Comparison of ENCODE assay signal across 13 mouse cellular contexts in genomic region chr17:29056207-29056606, GRCm38 (mm10). TPM values are rescaled to one million over a fixed set of nuclear protein-coding genes. Genes with fewer than 3 reads are reported as not detected.
DNase-seq lines count a peak whose midpoint lies in the region; ATAC-seq and TF ChIP-seq lines count a peak whose summit lies in the region.
"Had no signal": no experiment of that assay in that cellular context is flagged by ENCODE, and none has a peak within 500 bp of the region (broad histone marks: within the 10 kb centered on the region; RNA-seq: fewer than 3 reads in every experiment).

No protein-coding gene starts in this region.

- H3K4me1 ChIP-seq in heart, embryonic 12.5 days (replicated peaks): peaks cover 45% of the 10 kb centered on the region
- peaks cover 28% of the 10 kb centered on the region for H3K4me1 ChIP-seq in kidney, embryonic 14.5 days (ENCODE audit: control insufficient read depth, insufficient read depth, low read length)
- peaks cover 16 to 43% of the 10 kb centered on the region in 2 experiments for H3K4me1 ChIP-seq in ES-E14 (ENCODE audit: control insufficient read depth in 2 of 2, insufficient read depth in 2 of 2, low read length in 2 of 2, poor library complexity in 1 of 2)
- peaks cover 29% of the 10 kb centered on the region for H3K4me1 ChIP-seq in limb, embryonic 12.5 days (replicated peaks)

- no peaks in the 10 kb centered on the region for H3K36me3 ChIP-seq in heart, embryonic 12.5 days
- H3K36me3 ChIP-seq in kidney, embryonic 14.5 days (ENCODE audit: control insufficient read depth, insufficient read depth, low read length): no peaks in the 10 kb centered on the region
- 0 out of 2 replicates have a peak, but pooled peaks cover 2% of the 10 kb centered on the region for H3K36me3 ChIP-seq in ES-E14 (ENCODE audit: control insufficient read depth, insufficient read depth, low read length, poor library complexity, severe bottlenecking)
- peaks cover 3% of the 10 kb centered on the region; the same call in 1 of the 2 replicates for H3K36me3 ChIP-seq in limb, embryonic 12.5 days
- H3K36me3 ChIP-seq: midbrain, embryonic 15.5 days had no signal

- ATAC-seq in heart, embryonic 12.5 days (ENCODE audit: insufficient number of reproducible peaks, low FRiP score): no peak
- ATAC-seq in kidney, embryonic 14.5 days (ENCODE audit: low FRiP score, low TSS enrichment): peak; percentile 61
- ATAC-seq in limb, embryonic 12.5 days (ENCODE audit: insufficient number of reproducible peaks, insufficient read depth, low FRiP score, low TSS enrichment, low read depth): peak; percentile 49; the same call in 1 of the 2 replicates
- ATAC-seq: Patski had no signal

- H3K4me3 ChIP-seq in heart, embryonic 12.5 days: no peak overlapping the region
- no peak overlapping the region for H3K4me3 ChIP-seq in kidney, embryonic 14.5 days (ENCODE audit: low read length)
- H3K4me3 ChIP-seq in ES-E14 (ENCODE audit: insufficient read depth in 1 of 2, low read depth in 1 of 2, low read length in 2 of 2, poor library complexity in 1 of 2, severe bottlenecking in 1 of 2): peak overlapping the region; percentile 5 to 37; a peak in 2 of 4 replicates
- H3K4me3 ChIP-seq in limb, embryonic 12.5 days (replicated peaks): no peak overlapping the region
- H3K4me3 ChIP-seq: midbrain, embryonic 15.5 days had no signal

- WGBS in heart, embryonic 12.5 days: 32% methylated on average over 7 of the region's 7 CpGs
- 8% methylated on average over 7 of the region's 7 CpGs for WGBS in kidney, embryonic 14.5 days
- 7% methylated on average over 7 of the region's 7 CpGs for WGBS in limb, embryonic 12.5 days

- H3K27ac ChIP-seq in heart, embryonic 12.5 days (ENCODE audit: poor library complexity, severe bottlenecking): no peak overlapping the region
- H3K27ac ChIP-seq in kidney, embryonic 14.5 days (ENCODE audit: low read depth, low read length): peak overlapping the region; percentile 52; the same call in 1 of the 2 replicates
- peak overlapping the region; percentile 88 for H3K27ac ChIP-seq in ES-E14 (ENCODE audit: insufficient read depth, low read depth, low read length, poor library complexity, severe bottlenecking)
- H3K27ac ChIP-seq in limb, embryonic 12.5 days: peak overlapping the region; percentile 77
- H3K27ac ChIP-seq: midbrain, embryonic 15.5 days had no signal

- in situ Hi-C loops in ES-E14 (cut with MboI; ENCODE audit: low sequenced_read_pairs in 2 of 2, unreplicated experiment in 2 of 2): no loop called here

- H3K9me3 ChIP-seq in heart, embryonic 12.5 days (replicated peaks): no peaks in the 10 kb centered on the region
- H3K9me3 ChIP-seq in kidney, embryonic 14.5 days (ENCODE audit: control insufficient read depth, low read length): no peaks in the 10 kb centered on the region
- H3K9me3 ChIP-seq in ES-E14 (ENCODE audit: control insufficient read depth, insufficient read depth, low read depth, low read length): no peaks in the 10 kb centered on the region
- H3K9me3 ChIP-seq in limb, embryonic 12.5 days: no peaks in the 10 kb centered on the region
- H3K9me3 ChIP-seq: midbrain, embryonic 15.5 days had no signal

- no peaks in the 10 kb centered on the region for H3K27me3 ChIP-seq in heart, embryonic 12.5 days (replicated peaks)
- no peaks in the 10 kb centered on the region for H3K27me3 ChIP-seq in kidney, embryonic 14.5 days (ENCODE audit: control insufficient read depth, insufficient read depth, low read length)
- no peaks in the 10 kb centered on the region for H3K27me3 ChIP-seq in limb, embryonic 12.5 days
- H3K27me3 ChIP-seq: midbrain, embryonic 15.5 days; Patski had no signal

- DNase-seq in heart, postnatal 4 days: no peak
- DNase-seq in kidney, postnatal 14 days: no peak
- DNase-seq in ES-E14 (ENCODE audit: low read depth, low spot score): no peak
- no peak for DNase-seq in embryo, embryonic 9.5 days (ENCODE audit: extremely low spot score)
- no peak for DNase-seq in adrenal gland, adult (ENCODE audit: inconsistent age in 2 of 2, low spot score in 1 of 2)
- DNase-seq: adrenal gland, adult 2 months; layer of hippocampus, adult 9-11 months; right cerebral cortex, postnatal 14 days had no signal

- H3K9ac ChIP-seq in heart, embryonic 12.5 days: no peak overlapping the region
- no peak overlapping the region for H3K9ac ChIP-seq in kidney, embryonic 14.5 days (ENCODE audit: low read depth, low read length)
- peak overlapping the region; percentile 35; the same call in 1 of the 2 replicates for H3K9ac ChIP-seq in ES-E14 (ENCODE audit: insufficient read depth, low read depth, low read length, poor library complexity, severe bottlenecking)
- no peak overlapping the region for H3K9ac ChIP-seq in limb, embryonic 12.5 days (replicated peaks)
- H3K9ac ChIP-seq: midbrain, embryonic 15.5 days had no signal

- H3K4me2 ChIP-seq in heart, embryonic 12.5 days: 0 out of 2 replicates have a peak overlapping the region, but pooled peaks have one; percentile 9
- H3K4me2 ChIP-seq in kidney, embryonic 14.5 days (replicated peaks; ENCODE audit: low read depth, low read length): no peak overlapping the region; the same call in 1 of the 2 replicates
- peak overlapping the region; percentile 45 for H3K4me2 ChIP-seq in limb, embryonic 12.5 days
- H3K4me2 ChIP-seq: midbrain, embryonic 15.5 days had no signal

TF ChIP-seq in ES-E14, 5 proteins besides CTCF, POLR2A, EP300 and RAD21:
- no peak for TF ChIP-seq CHD2 (IDR thresholded peaks at IDR 0.05; ENCODE audit: low read depth, low read length)
- no peak for TF ChIP-seq MAFK (IDR thresholded peaks at IDR 0.05; ENCODE audit: insufficient read depth, low read depth, low read length)
- TF ChIP-seq ZC3H11A (IDR thresholded peaks at IDR 0.05; ENCODE audit: borderline replicate concordance, low read depth, low read length): no peak
- TF ChIP-seq ZNF384 (IDR thresholded peaks at IDR 0.05; ENCODE audit: low read depth, low read length): no peak
- no peak for TF ChIP-seq HCFC1 (IDR thresholded peaks at IDR 0.05; ENCODE audit: borderline replicate concordance, insufficient read depth, low read length)

RNA-seq across cellular contexts. Expression of gene Srsf3, which starts 23.8 kb away (rescaled TPM):
- 406 and 412 TPM in 2 replicates for polyA plus RNA-seq in heart, embryonic 12.5 days (2016; fragmentation: Nextera tagmentation; extraction: Ambion mirVana)
- 100 to 1,000 TPM; 224 to 227 TPM for total RNA-seq in heart, postnatal 4 days (2021)
- polyA plus RNA-seq in kidney, embryonic 14.5 days (2014; fragmentation: Nextera tagmentation; extraction: Ambion mirVana): 691 and 760 TPM in 2 replicates
- total RNA-seq in ES-E14 (2012; rRNA removed): 317 and 391 TPM in 2 replicates
- 798 and 826 TPM in 2 replicates for polyA plus RNA-seq in limb, embryonic 12.5 days (2016; fragmentation: Nextera tagmentation; extraction: Ambion mirVana)

RNA-seq across cellular contexts. Expression of gene Cdkn1a, which starts 34.6 kb away (rescaled TPM):
- polyA plus RNA-seq in heart, embryonic 12.5 days (2016; fragmentation: Nextera tagmentation; extraction: Ambion mirVana): 43.2 and 45.3 TPM in 2 replicates
- total RNA-seq in heart, postnatal 4 days (2021): 10 to 100 TPM; 55.9 to 57.1 TPM
- polyA plus RNA-seq in kidney, embryonic 14.5 days (2014; fragmentation: Nextera tagmentation; extraction: Ambion mirVana): 37.4 and 45.6 TPM in 2 replicates
- total RNA-seq in ES-E14 (2012; rRNA removed): 17.8 and 32.3 TPM in 2 replicates
- polyA plus RNA-seq in limb, embryonic 12.5 days (2016; fragmentation: Nextera tagmentation; extraction: Ambion mirVana): 54.1 and 59.9 TPM in 2 replicates

RNA-seq across cellular contexts. Expression of gene Stk38, which starts 48.4 kb away (rescaled TPM):
- 91.0 and 94.3 TPM in 2 replicates for polyA plus RNA-seq in heart, embryonic 12.5 days (2016; fragmentation: Nextera tagmentation; extraction: Ambion mirVana)
- 10 to 100 TPM; 64.3 to 67.4 TPM for total RNA-seq in heart, postnatal 4 days (2021)
- polyA plus RNA-seq in kidney, embryonic 14.5 days (2014; fragmentation: Nextera tagmentation; extraction: Ambion mirVana): 65.5 and 101 TPM in 2 replicates
- 78.0 and 85.7 TPM in 2 replicates for total RNA-seq in ES-E14 (2012; rRNA removed)
- 135 and 149 TPM in 2 replicates for polyA plus RNA-seq in limb, embryonic 12.5 days (2016; fragmentation: Nextera tagmentation; extraction: Ambion mirVana)

RNA-seq across cellular contexts. Expression of gene Rab44, which starts 57.7 kb away (rescaled TPM):
- 0.13 TPM in 1 of 2 replicates, not detected in the other for polyA plus RNA-seq in heart, embryonic 12.5 days (2016; fragmentation: Nextera tagmentation; extraction: Ambion mirVana)
- under 1 TPM; 0.47 to 0.57 TPM for total RNA-seq in heart, postnatal 4 days (2021)
- polyA plus RNA-seq in kidney, embryonic 14.5 days (2014; fragmentation: Nextera tagmentation; extraction: Ambion mirVana): 0.39 TPM in 1 of 2 replicates, not detected in the other
- total RNA-seq in ES-E14 (2012; rRNA removed): 0.31 and 0.85 TPM in 2 replicates
- polyA plus RNA-seq in limb, embryonic 12.5 days (2016; fragmentation: Nextera tagmentation; extraction: Ambion mirVana): 0.14 and 0.26 TPM in 2 replicates
- polyA plus RNA-seq: midbrain, embryonic 15.5 days had no signal

Comparison
In these comparisons a context has a peak if more than half of its experiments do, and no peak if none do; other contexts are left out.
1. H3K4me3 ChIP-seq: peak in ES-E14 (2 of 2); none in heart, embryonic 12.5 days (single experiment), kidney, embryonic 14.5 days (single experiment) and limb, embryonic 12.5 days (single experiment).